Mouse (Mus musculus) inflammation-experienced regulatory T-cells, adult 6 months (primary cell): ENCODE data around the gene Bsg. TPM values are rescaled to one million over a fixed set of nuclear protein-coding genes. Genes with fewer than 3 reads are reported as not detected.
A peak's percentile ranks its signal among the peaks of the same experiment; 100 is the strongest.
"Not testable (repeated sequence)": the region's sequence is repeated elsewhere in the genome, so short reads cannot be mapped to it uniquely, and the experiment has no call there.

Experiments
- ATAC-seq: one replicate; pipeline ENCODE4 v1.8.0; 2017
- polyA plus RNA-seq, 3 experiments: library from polyadenylated mRNA; unstranded; fragments of 100-300 nt; shearing (Covaris generic); gene quantifications; one replicate each; pipeline ENCODE4 v1.2.1; 2017

Bsg gene
- polyA plus RNA-seq, 3 experiments from 2014 or later, result 116 to 152 (median 121) TPM

- ATAC-seq, result no peak
Measured at GRCm38 (mm10) chr10:79682916-79683582, 21.2 kb upstream of the Bsg start.

DNA sequence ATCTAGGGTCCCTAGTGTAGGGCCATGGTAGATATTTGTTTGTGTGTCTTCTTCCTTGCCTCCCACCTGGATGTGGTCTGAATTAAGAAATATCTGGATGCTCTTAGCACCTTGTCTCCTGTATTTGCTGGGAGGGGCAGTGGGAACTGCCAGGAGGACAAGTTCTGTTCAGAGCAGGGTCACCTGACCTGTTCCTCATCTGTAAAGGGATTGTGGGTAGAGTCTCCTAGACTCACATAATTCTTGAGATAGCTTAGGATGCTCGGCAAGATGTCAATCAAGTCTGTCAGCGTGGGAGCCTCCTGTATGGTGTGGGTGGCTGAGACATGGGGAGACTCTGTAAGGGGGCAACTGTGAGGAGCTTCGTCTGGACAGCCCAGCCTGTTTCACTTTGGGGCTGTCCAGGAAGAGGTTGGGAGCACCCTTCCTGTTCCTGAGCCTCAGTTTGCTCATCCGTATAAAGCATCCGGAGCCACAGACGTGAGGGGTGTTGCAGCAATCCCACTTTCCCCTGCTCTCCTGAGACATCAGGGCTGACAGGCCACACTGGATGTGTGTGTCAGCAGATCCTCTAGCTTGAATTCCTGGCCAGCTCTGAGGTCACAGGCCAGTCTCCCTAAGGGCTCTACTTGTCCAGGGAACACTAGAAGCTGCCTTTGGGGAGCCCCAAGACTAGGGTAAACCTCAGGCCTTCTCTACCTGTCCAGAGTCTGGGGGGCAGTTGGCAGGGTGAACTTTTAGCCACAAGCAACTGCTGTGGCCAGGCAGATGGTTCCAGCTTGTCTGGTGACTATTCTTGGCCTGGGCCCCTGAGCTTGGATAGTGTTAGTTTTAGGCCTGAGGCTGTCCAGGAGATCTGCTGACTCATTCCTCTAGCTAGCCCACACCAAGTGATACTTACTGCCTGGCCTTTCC is 20.3 kb upstream of the Bsg start:
- ATAC-seq, result no peak

DNA sequence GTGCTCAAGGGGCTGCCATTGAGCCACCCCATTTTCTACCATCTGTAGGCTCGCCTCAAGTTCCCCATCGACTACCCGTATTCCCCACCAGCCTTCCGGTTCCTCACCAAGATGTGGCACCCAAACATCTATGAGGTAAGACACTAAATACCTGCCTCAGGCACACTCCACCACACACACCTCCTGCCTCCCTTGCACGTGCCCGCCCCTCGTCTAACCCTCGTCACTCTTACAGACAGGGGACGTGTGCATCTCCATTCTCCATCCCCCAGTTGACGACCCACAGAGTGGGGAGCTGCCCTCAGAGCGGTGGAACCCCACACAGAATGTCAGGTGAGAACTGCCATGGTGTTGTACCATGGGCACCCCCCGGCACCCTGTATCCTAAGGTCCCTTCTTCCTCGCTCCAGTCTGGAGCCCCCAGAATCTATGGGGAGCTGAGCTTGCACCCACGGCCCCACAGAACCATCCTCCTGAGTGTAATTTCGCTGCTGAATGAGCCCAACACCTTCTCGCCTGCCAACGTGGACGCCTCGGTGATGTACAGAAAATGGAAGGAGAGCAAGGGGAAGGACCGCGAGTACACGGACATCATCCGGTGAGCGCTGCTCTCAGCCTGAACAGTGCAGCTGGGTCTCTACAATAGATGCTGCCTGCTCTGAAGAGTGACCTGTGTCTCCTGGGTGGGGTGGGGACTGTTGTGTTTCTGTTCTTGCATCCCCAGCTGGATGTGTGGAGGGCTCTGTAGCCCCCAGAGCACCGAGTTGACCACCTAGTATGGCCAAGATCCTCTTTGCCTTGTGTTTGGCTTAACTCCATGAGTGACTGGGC is 19.3 kb upstream of the Bsg start:
- no peak for ATAC-seq

- no peak for ATAC-seq
Measured at GRCm38 (mm10) chr10:79686219-79686618, 18.1 kb upstream of the Bsg start.

GRCm38 (mm10) chr10:79686691-79687090 is 17.6 kb upstream of the Bsg start:
- no peak for ATAC-seq

- ATAC-seq, result no peak
Measured at GRCm38 (mm10) chr10:79687513-79687912, 16.8 kb upstream of the Bsg start.

DNA sequence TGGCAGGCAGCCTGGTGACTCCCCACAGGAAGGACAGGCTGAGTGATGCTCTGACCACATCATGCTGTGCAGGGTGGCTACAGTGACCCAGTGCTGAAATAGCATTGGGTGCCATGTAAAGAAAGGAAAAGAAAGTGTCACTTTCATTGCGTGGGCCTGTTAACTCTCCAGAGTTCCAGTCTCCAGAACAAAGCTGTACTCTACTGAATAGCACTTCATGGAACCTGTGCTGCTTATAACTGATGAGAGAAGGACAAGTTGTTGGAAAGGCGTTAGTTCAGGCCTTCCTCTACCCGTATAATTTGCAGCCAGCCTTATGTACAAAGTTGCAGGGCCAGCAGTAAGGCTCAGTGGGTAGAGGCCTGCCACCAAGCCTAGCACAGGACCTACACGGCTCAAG is 15.6 kb upstream of the Bsg start, which contains the start of gene Gzmm:
Gene Gzmm, plus strand, starts transcription at position 301 of the 400 bp plus-strand sequence.
- ATAC-seq, result no peak

GRCm38 (mm10) chr10:79689178-79689577 is 15.1 kb upstream of the Bsg start:
- ATAC-seq, result no peak

- ATAC-seq, result no peak
Measured at GRCm38 (mm10) chr10:79691986-79692548, 12.2 kb upstream of the Bsg start.

- ATAC-seq, result no peak
Measured at GRCm38 (mm10) chr10:79693580-79694378, 10.5 kb upstream of the Bsg start.

DNA sequence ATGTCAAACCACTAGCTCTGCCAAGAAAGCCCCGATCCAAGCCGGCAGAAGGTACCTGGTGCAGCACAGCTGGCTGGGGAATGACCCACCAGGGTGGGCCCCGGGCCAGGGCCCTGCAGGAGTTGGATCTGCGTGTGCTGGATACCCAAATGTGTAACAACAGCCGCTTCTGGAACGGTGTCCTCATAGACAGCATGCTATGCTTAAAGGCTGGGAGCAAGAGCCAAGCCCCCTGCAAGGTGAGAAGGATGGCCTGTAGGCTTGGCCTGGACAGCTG is 10.0 kb upstream of the Bsg start:
- no peak for ATAC-seq

GRCm38 (mm10) chr10:79695231-79696128 is 8.8 kb upstream of the Bsg start:
- peak; percentile 58 for ATAC-seq

DNA sequence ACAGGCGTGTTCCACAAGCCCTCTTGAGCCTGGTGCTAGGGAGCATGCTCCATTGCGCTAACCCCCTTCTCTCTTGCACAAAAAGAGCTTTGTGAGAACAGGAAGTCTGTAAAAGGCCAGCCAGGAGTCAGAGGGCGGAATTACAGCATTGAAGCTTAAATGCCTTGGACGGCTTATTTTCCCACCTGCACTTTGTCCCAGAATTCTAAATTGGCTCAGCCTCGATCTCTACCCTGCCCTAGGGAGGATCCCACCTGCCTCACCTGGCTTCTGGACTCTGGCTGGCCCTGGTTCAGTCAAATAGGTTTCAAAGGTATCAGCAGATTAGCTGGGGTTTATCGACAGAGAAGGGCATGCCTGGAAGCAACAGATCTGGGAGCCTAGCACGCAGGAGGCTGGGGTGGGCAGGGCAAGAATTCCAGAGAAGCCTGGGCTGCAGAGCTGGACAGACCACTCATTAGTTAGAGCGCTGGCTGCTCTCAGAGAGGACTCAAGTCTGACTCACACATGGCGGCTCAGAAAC is 8.1 kb upstream of the Bsg start:
- no peak for ATAC-seq

DNA sequence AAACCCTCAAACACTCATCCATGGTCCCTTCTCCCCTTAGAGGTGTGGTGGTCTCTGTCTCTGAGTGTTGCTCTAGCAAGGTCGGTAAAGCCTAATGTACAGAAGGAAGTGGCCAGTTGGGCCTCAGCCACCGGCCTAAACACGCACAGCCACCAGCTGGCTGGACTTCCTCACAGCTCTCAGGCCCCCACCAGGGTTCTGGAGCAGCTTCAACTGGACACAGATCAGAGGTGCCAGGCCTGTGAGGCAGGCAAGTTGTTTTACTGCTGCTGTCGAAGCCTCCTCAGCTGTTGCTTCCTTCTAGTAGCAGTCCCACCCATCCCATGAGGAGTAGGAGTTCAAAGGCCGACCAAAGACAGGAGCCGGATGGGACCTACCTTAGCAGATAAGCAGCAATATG is 6.4 kb upstream of the Bsg start:
- no peak for ATAC-seq

- no peak for ATAC-seq
Measured at GRCm38 (mm10) chr10:79698459-79698858, 5.8 kb upstream of the Bsg start.

- no peak for ATAC-seq
Measured at GRCm38 (mm10) chr10:79700676-79701075, 3.6 kb upstream of the Bsg start.

GRCm38 (mm10) chr10:79701443-79702129 is 2.7 kb upstream of the Bsg start:
- no peak for ATAC-seq

- not testable (repeated sequence) for ATAC-seq
Measured at GRCm38 (mm10) chr10:79702970-79703369, 1.3 kb upstream of the Bsg start.

DNA sequence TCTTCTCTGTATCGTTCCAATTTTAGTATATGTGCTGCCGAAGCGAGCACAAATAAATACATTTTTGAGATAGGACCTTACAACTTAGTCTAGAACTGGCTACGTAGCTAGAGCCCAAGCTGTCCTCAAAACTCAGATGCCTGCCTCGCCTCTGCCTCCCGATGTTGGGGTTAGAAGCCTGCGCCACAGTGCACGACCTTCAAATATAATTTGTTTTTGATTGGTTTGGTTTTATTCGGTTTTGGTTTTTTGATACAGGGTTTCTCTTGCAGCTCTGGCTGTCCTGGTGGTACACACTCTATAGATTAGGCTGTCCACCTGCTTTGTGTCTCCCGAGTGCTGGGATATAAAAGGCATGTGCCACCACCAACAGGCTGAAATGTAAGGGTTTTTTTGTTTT is 750 bp upstream of the Bsg start:
- no peak for ATAC-seq

GRCm38 (mm10) chr10:79704970-79705360 is 674 bp downstream of the Bsg start:
- no peak for ATAC-seq
